Mouse (Mus musculus): Measurements from ENCODE around the gene Gcnt1.

Gcnt1 gene

DNA sequence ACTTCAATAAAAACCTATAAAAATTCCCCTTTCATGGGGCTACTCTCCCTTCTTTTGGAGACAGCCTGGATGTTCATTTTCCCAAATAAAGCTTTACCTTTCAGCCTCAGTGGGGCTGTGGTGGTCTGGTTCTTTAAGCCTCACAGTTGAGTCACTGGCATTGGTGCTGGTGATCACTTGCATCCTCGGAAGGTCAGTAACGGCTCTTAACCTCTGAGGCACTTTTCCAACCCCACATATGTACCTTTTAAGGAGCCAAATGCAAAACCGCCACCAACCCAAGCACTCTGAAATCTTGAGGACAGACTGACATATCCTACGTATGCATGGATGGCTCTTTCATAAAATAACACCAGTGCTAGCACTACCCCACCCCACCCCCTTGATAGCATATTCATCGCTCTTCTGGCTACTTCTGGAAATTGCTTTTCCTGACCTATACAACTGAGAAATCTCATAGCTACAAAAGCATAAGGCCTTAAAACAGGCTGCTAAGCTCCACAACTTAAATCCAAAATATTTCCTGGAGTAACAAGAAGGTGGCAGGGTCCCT lies 48.9 kb downstream of the Gcnt1 start:
- no peak for DNase-seq (ENCODE audit: low read depth)

DNA sequence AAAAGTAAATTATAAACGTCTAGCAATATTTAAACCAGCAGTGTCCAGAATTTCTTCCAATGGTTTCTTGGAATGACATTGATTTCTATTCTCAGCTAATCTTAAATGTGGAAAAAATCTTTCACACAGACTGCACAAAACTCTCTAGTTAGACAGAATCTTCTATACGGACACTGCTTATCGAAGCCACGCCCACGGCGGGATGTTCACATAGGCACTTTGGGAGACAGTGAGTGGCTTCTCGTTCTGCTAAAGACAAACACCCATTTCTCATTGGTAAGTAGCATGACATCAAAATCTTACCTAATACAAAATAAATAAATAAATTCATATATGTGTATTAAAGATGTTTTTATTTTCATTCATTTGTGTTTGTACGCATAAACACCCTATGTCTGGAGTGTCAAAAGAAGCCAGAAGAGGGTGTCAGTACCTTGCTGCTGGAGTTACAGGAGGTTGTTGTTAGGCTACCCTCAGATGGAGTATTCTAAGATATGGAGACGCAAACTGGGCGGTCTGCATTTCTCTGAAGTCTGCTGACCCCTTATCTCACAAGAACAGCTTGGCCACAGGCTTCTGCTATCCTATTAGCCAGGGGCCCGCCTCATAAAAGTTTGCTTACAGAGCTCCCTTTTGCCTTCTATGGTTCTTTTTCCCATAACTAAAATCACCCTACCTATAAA lies 49.5 kb downstream of the Gcnt1 start:
- DNase-seq (ENCODE audit: low read depth): no peak

DNA sequence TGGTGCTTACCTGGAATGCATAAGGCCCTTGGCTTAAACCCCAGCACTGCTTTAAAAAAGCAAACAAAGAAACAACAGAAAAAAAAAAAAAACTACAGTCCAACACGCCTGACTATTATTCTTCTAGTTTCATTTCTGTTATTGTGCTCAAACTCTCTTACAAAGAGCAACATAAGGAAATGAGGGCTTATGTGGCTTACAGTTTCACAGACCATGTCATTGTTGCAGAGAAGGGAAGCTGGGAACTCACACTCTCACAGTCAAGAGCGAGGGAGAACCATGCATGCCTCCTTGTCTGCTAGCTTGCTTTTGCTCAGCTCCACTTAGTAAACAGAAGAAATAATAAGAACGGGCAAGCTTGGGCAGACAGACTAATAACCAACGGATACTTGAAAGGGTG lies 52.9 kb downstream of the Gcnt1 start:
- DNase-seq (ENCODE audit: low read depth): no peak

DNA sequence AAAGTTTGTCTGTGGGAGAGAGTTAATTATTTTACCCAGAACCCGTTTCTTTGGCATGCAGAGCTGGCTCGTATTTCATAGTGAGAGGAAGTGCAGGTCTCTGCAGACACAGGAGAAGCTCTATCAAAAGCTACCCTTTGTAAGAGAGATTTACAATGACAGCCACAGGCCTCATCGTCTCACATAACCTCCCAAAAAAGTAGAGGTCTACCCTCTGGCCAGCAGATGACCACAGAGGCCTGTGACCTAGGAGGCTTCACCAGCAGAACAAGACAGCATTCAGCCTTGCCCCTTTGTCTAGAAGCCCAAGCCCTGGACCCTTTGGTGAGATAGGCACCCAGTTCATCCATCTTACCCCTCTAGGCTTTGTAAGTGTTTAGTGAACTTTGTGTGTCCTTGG lies 53.9 kb downstream of the Gcnt1 start:
- DNase-seq (ENCODE audit: low read depth): no peak

DNA sequence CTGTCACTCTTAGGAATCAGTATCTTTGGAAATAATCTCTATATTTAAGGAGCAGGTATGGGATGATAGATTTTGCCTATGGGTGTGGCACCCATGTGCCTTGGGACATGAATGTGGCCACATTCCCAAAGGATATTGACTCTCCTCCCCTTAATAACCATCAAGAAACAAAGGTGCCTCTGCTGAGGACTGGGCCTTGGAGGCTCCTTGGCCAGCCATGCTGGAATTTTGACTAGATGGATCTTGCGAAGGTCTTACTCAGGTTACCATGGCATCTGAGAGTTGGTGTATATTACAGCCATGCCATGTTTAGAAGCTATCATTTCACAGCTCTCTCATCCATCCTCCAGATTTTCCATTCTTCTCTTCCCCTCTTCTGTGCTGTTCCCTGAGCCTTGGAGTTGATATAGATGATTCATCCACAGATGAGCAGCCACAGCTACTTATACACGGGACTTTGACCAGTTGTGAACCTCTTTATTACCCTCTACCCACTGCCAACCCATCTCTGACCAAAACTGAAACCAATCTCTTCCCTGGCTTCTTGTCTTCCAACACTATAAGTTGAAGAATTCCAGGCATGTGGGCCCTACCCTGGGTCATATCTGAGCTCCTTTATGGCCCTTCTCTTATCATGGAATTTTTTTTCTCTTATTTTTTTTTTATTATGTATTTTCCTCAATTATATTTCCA lies 56.2 kb downstream of the Gcnt1 start:
- DNase-seq (ENCODE audit: low read depth): peak; percentile 29

DNA sequence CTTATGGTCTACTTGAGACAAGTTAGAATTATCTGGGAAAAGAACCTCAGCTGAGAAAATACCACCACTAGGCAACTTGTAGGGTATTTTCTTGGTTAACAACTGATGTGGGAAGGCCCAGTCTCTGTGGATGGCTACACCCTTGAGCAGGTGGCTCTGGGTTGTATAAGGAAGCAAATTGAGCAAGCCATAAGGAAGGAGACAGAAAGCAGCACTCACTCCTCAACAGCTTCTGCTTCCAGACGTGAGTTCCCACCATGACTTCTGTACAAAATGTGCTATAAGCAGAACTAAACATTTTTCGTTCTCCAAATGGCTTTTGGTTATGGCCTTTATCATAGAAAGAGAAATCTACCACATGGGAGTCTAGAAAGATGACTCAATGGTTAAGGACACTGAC lies 58.2 kb downstream of the Gcnt1 start:
- DNase-seq (ENCODE audit: low read depth): no peak

DNA sequence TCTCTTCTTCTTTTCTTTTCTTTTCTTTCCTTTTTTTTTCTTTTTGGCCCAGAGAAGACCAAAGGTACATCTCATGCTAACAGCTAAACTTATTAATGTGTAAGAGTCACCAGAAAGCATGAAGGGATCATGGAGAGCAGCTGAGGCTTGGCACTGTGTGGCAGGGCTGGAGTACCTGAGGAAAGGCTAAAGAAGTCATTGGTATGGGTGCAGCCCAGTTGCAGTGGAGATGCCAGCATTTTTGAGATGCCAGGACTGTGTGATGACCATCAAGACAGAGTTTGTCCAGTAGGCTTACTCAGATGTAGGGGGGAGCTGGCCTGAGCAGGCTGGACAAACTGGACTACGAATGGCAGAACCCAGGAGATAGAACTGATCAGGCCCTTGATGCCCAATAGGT lies 58.9 kb downstream of the Gcnt1 start:
- DNase-seq (ENCODE audit: low read depth): no peak

DNA sequence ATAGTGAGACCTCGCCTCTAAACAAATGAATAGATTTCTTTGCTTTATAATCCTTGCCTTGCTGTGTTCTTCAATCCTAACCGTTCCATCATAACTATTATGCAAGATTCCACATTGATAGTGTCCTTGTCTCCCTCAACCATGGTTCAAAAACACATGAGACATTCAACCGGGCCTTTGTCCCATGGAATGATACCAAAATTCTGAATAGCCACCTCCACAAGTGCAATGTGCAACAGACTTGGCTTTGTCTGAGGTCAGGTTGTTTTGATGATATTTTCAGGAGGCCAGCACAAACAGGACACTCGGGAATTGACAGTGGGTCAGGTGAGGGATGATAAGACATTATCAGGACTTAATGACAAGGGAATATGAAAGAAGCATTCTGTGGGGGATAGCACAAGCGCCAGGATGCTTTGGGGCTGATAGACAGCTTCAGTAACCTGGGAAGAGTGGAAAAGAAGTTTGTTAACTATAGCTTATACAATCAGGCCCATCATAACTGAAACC lies 59.9 kb downstream of the Gcnt1 start:
- no peak for DNase-seq (ENCODE audit: low read depth)

DNA sequence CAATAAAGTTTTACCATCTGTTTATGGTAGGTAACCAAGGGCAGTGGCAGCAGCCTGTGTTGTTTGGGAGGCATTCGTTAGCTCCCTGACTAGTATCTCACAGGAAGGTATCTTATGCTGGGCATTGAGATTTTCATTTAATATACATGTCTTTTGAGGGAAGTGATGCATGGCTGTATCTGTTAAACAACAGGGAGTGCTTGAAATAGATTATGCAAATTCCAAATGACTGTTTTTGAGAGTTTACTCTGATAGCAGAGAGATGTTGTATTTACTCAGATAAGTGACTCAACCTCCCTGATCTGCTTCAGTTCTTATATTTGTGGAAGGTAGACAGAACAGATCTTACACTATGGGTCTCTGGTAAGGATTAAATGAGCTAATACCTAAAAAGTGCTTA lies 61.1 kb downstream of the Gcnt1 start:
- no peak for DNase-seq (ENCODE audit: low read depth)

DNA sequence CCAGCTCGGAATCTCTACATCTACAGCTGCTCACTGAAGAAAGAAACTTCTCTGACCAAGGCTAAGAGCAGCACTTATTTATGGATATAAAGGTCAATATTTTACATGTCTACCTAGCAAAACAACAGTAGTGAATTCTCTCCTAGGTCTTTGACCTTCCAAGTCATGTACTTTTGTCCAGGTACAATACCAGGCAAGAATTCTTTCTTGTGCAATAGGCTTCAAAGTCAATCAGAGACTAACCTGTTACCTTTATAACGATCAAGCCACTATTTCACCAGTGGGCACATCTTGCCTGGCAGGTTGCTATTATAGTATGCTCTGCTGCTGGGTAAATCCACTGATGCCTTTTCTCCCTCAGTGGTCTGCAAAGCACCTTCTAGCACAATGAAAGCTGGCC lies 61.6 kb downstream of the Gcnt1 start:
- no peak for DNase-seq (ENCODE audit: low read depth)

DNA sequence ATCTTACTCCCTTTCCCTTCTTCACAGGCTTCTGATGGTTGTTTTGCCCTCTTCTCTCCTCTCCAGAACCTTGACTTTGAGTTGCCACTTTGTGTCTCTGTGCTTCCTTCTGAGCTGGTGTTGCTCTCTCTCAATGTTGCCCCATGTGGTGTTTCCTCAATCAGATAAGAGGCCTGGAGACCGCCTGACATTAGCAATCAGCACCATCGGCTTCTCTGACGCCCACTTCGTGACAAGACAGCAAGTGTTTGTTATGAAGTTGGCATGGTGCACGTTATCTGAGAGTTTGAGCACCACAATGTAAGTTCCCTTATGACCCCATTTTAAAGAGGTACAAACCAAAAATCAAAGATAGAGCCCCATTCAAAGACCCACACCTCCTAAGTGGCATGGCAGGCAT lies 76.6 kb downstream of the Gcnt1 start:
- DNase-seq (ENCODE audit: low read depth): no peak

DNA sequence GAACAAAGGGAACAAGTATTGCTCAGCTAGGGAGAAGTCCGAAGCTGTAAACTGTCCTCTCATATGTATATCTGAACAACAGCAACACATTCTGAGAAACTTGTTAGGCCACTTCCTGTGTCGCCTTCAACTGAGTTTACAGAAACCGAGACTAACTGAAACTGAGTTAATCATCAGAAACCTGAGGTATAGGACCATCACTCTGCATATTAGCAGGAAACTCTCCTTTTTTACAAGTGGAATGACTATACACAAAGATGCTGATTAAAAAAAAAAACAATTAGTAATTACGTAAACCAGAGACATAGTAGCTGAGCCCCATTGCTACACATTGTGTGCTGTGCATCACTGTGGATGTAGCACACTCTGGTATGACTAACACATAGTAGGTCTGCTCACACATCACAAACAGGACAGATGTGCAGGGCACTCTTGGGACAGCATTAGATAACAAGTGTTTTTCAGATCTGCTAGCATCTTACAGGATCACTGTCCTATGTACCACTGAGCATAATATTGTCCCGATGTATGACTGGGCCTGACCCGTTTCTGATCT lies 77.4 kb downstream of the Gcnt1 start:
- no peak for DNase-seq (ENCODE audit: low read depth)

DNA sequence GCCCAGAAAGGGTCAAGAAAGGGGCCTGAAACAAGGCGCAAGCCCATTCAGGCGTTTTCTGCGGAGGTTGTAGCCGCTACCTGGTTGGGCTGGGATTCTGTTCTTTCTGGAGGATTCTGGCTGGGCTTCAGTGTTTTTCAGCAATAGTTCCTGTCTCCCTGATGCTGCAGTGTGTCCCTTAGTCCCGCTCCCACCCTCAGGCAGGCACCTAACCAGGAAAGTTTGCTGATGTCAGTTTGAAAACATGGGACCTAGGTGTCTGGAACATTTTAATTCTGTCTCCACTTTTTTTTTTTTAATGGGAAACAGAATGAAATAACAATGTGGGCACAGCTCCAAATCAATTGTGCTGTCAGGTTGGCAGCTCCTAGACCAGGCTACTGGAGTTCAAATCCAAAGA lies 78.5 kb downstream of the Gcnt1 start:
- DNase-seq (ENCODE audit: low read depth): no peak

DNA sequence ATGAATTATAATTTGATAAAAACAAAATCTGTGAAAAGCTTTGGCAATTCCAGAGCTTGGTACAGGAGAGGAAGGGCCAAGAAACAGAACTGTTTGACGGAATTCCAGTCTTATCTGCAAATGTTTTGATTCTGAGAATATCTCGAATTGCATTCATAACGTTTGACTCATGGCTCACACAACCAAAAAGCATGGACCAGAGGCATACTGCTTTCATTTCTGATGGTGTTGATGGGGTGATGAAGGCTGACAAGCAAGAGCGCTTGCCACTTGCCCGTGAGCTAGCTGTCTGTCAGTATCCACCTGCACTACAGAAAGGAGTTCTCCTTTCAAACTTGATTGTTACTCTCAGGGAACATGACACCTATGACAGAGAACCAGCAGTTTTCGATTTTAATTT lies 83.1 kb downstream of the Gcnt1 start:
- DNase-seq (ENCODE audit: low read depth): peak; percentile 85

DNA sequence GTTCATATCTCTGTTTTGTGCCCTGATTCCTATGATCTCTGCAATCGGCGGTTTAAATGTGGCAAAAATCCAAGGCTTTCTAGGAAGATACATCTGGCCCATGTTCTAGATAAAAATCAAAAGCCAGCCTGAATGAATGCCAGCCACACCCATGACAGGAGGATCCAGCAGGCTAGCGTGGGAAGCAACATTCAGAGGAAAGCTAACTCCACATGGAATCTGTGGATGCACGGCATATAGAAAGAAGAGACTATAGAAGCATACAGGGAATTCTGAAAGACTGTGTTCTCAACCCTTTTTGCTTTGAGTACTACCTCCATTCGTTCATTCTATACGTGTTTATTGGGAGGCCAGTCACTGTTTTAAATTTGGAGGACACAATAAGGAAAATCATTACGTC lies 86.6 kb downstream of the Gcnt1 start:
- peak; percentile 34 for DNase-seq (ENCODE audit: low read depth)

DNA sequence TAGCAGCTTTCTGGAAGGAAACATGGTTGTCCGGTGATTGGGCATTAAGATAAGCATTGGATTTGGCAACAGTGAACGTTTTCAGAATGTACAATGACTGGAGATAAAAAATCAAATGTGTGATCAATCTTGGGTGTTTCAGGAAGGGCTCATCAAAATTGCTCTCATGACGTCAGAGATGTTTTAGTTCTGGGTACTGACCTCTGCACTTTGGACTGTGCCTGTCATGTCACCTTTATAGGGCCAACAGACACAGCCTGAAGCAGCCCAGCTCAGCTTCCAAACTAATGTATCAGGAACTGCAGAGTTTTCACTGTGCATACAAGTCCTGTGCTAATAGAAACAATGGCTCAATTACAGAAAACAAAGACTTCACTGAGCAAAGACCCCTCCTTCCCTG lies 89.3 kb downstream of the Gcnt1 start:
- DNase-seq (ENCODE audit: low read depth): no peak

DNA sequence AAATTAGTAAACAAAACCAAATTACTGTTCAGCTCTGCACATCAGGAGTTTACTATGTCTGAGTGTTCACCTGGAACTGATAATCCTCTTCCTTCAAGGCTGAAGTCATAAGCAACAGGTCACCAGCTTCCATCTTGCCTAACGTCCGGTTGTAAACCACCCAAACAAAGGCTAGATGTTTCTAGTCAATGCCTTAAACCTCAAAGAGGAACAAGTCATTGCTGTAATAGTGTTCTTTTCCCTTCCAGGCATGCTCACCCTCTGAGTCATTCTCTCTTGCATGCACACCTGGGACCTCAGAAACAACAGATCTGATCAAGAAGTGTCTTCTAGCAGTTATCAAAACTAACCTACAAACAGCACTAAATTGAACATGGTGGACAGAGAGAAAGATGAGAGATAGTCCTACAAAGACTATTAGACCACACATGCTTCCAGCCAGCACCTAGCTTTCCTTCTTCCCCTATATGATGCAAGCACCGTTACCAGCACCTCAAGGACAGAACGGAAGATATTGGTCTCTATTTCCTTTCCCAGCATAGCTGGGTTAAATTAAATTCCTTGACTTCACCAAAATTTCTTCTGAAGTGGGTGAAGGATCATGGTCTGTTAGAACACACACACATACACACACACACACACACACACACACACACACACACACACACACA lies 94.1 kb downstream of the Gcnt1 start:
- DNase-seq (ENCODE audit: low read depth): no peak
